Mouse (Mus musculus): ENCODE data around the gene Kcnh8. TPM values are rescaled to one million over a fixed set of nuclear protein-coding genes. Genes with fewer than 3 reads are reported as not detected.

Gene Kcnh8
- total and polyA plus RNA-seq, 3 experiments, result not detected

- Histone ChIP-seq H3K9ac (ENCODE audit: insufficient read depth, low read depth) (no peak overlapping the region), H3K4me3 (replicated peaks in 1 of 3; ENCODE audit: low read depth in 2 of 3, low read length in 2 of 3, poor library complexity in 1 of 3) (no peak overlapping the region), H3K4me2 (ENCODE audit: insufficient read depth, low read depth, poor library complexity, severe bottlenecking) (no peak overlapping the region), H3K36me3 (replicated peaks in 1 of 2; ENCODE audit: control insufficient read depth in 1 of 2, insufficient read depth in 1 of 2, low read length in 1 of 2) (no peaks in the 10 kb centered on the region), H3K79me2 (replicated peaks; ENCODE audit: control insufficient read depth, extremely low read depth, insufficient read depth, poor library complexity, severe bottlenecking) (no peaks in the 10 kb centered on the region), H3K4me1 (ENCODE audit: control insufficient read depth in 1 of 2, insufficient read depth in 2 of 2) (no peaks in the 10 kb centered on the region), H3K27me3 (replicated peaks) (no peaks in the 10 kb centered on the region), H3K9me3 (replicated peaks; ENCODE audit: low read length) (peaks cover 35% of the 10 kb centered on the region), H3K27ac (ENCODE audit: insufficient read depth, low read depth) (no peak overlapping the region)
- TF ChIP-seq EP300 (IDR thresholded peaks at IDR 0.05; ENCODE audit: low read length), result no peak
- no peak for TF ChIP-seq PAX5 (IDR thresholded peaks at IDR 0.05; ENCODE audit: low read length)
- TF ChIP-seq ZC3H11A (IDR thresholded peaks at IDR 0.05; ENCODE audit: low read depth, low read length), result no peak
- TF ChIP-seq ZKSCAN1 (IDR thresholded peaks at IDR 0.05; ENCODE audit: borderline replicate concordance, low read depth, low read length), result no peak
- no peak for TF ChIP-seq ZNF384 (IDR thresholded peaks at IDR 0.05; ENCODE audit: low read depth, low read length)
- TF ChIP-seq RCOR1 (conservative IDR thresholded peaks at IDR 0.05; ENCODE audit: low read depth, low read length), result no peak
- no peak for TF ChIP-seq MAX (IDR thresholded peaks at IDR 0.05; ENCODE audit: low read length)
- TF ChIP-seq POLR2AphosphoS2 (IDR thresholded peaks at IDR 0.05; ENCODE audit: low read depth, low read length), result no peak
- TF ChIP-seq UBTF (IDR thresholded peaks at IDR 0.05; ENCODE audit: low read depth, low read length), result no peak
- TF ChIP-seq USF1 (IDR thresholded peaks at IDR 0.05; ENCODE audit: low read depth, low read length), result no peak
- TF ChIP-seq USF2 (conservative IDR thresholded peaks at IDR 0.05; ENCODE audit: low read depth, low read length), result no peak
- no peak for TF ChIP-seq MAFK (IDR thresholded peaks at IDR 0.05; ENCODE audit: insufficient replicate concordance, low read length)
- TF ChIP-seq ZMIZ1 (IDR thresholded peaks at IDR 0.05; ENCODE audit: low read depth, low read length), result no peak
- TF ChIP-seq IRF4 (IDR thresholded peaks at IDR 0.05; ENCODE audit: low read depth, low read length), result no peak
- no peak for TF ChIP-seq RAD21 (IDR thresholded peaks at IDR 0.05; ENCODE audit: low read depth, low read length)
- no peak for DNase-seq (ENCODE audit: extremely low read depth)
- in situ Hi-C loops (cut with MboI; ENCODE audit: low pct_ligation_motif_present, low pct_unique_long_range_greater_than_20kb, low sequenced_read_pairs), result no loop called here
- dilution Hi-C loops (cut with MboI; ENCODE audit: extremely low pct_ligation_motif_present, extremely low pct_unique_long_range_greater_than_20kb, low sequenced_read_pairs), result no loop called here
These were observed 216.5 kb downstream of the Kcnh8 start for GRCm38 (mm10) chr17:52819007-52819406.

GRCm38 (mm10) chr17:52829678-52830077 lies 227.2 kb downstream of the Kcnh8 start:
- no peak overlapping the region for H3K27ac ChIP-seq (ENCODE audit: insufficient read depth, low read depth)
- DNase-seq (ENCODE audit: extremely low read depth), result no peak

More at GRCm38 (mm10) chr17:52829678-52830077, 227.2 kb downstream of the Kcnh8 start:
- in situ Hi-C loops (cut with MboI; ENCODE audit: low pct_ligation_motif_present, low pct_unique_long_range_greater_than_20kb, low sequenced_read_pairs) (no loop called here), dilution Hi-C loops (cut with MboI; ENCODE audit: extremely low pct_ligation_motif_present, extremely low pct_unique_long_range_greater_than_20kb, low sequenced_read_pairs) (no loop called here)
- Histone ChIP-seq H3K9ac (ENCODE audit: insufficient read depth, low read depth) (no peak overlapping the region), H3K36me3 (replicated peaks in 1 of 2; ENCODE audit: control insufficient read depth in 1 of 2, insufficient read depth in 1 of 2, low read length in 1 of 2) (no peaks in the 10 kb centered on the region), H3K27me3 (replicated peaks) (no peaks in the 10 kb centered on the region), H3K79me2 (replicated peaks; ENCODE audit: control insufficient read depth, extremely low read depth, insufficient read depth, poor library complexity, severe bottlenecking) (no peaks in the 10 kb centered on the region), H3K4me3 (replicated peaks in 1 of 3; ENCODE audit: low read depth in 2 of 3, low read length in 2 of 3, poor library complexity in 1 of 3) (no peak overlapping the region), H3K9me3 (replicated peaks; ENCODE audit: low read length) (peaks cover 31% of the 10 kb centered on the region), H3K4me2 (ENCODE audit: insufficient read depth, low read depth, poor library complexity, severe bottlenecking) (no peak overlapping the region), H3K4me1 (ENCODE audit: control insufficient read depth in 1 of 2, insufficient read depth in 2 of 2) (no peaks in the 10 kb centered on the region)
- TF ChIP-seq SMC3 (IDR thresholded peaks at IDR 0.05; ENCODE audit: low read depth, low read length), result no peak
- no peak for TF ChIP-seq ELF1 (IDR thresholded peaks at IDR 0.05; ENCODE audit: low read depth, low read length)
- TF ChIP-seq ZKSCAN1 (IDR thresholded peaks at IDR 0.05; ENCODE audit: borderline replicate concordance, low read depth, low read length), result no peak
- TF ChIP-seq TBP (conservative IDR thresholded peaks at IDR 0.05; ENCODE audit: low read depth, low read length), result no peak
- no peak for TF ChIP-seq JUN (IDR thresholded peaks at IDR 0.05; ENCODE audit: insufficient read depth, low read depth, low read length)
- TF ChIP-seq ZC3H11A (IDR thresholded peaks at IDR 0.05; ENCODE audit: low read depth, low read length), result no peak
- TF ChIP-seq MAZ (IDR thresholded peaks at IDR 0.05; ENCODE audit: low read depth, low read length), result no peak
- no peak for TF ChIP-seq UBTF (IDR thresholded peaks at IDR 0.05; ENCODE audit: low read depth, low read length)
- no peak for TF ChIP-seq PAX5 (IDR thresholded peaks at IDR 0.05; ENCODE audit: low read length)
- no peak for TF ChIP-seq TCF12 (IDR thresholded peaks at IDR 0.05; ENCODE audit: low read depth, low read length)
- TF ChIP-seq NRF1 (IDR thresholded peaks at IDR 0.05; ENCODE audit: low read depth, low read length), result no peak
- TF ChIP-seq MEF2A (IDR thresholded peaks at IDR 0.05; ENCODE audit: borderline replicate concordance, low read depth, low read length), result no peak
- no peak for TF ChIP-seq CHD2 (IDR thresholded peaks at IDR 0.05; ENCODE audit: low read length)
- no peak for TF ChIP-seq CTCF (conservative IDR thresholded peaks at IDR 0.05 in 1 of 2, IDR thresholded peaks at IDR 0.05 in 1 of 2; ENCODE audit: low read depth in 2 of 2, low read length in 2 of 2)
